8 mouse cellular contexts compared by ENCODE assay signal in genomic region chr7:131409321-131409987, GRCm38 (mm10). TPM values are rescaled to one million over a fixed set of nuclear protein-coding genes. Genes with fewer than 3 reads are reported as not detected.
DNase-seq lines count a peak whose midpoint lies in the region; ATAC-seq and TF ChIP-seq lines count a peak whose summit lies in the region.

No protein-coding gene starts in this region.

- intact Hi-C loops in left cerebral cortex, adult 2 months (cut with DNase I), result no loop called here
- intact Hi-C loops in left cerebral cortex, postnatal 4 days (cut with DNase I), result no loop called here

- peak overlapping the region; percentile 94 for H3K4me3 ChIP-seq in left cerebral cortex, adult 2 months
- peak overlapping the region; percentile 73 for H3K4me3 ChIP-seq in forebrain, postnatal 0 days (ENCODE audit: low read depth, low read length)
- peak overlapping the region; percentile 99 for H3K4me3 ChIP-seq in limb, embryonic 11.5 days (ENCODE audit: low read depth, low read length)

- no peak for DNase-seq in left cerebral cortex, adult 2 months (ENCODE audit: extremely low spot score in 1 of 2, low spot score in 2 of 2)
- DNase-seq in left cerebral cortex, adult 18-20 months (ENCODE audit: low spot score in 2 of 2), result no peak
- DNase-seq in brain, adult 2 months (ENCODE audit: low read depth, low spot score), result peak; percentile 27
- peak; percentile 5 for DNase-seq in forebrain, postnatal 0 days
- peak; percentile 58 for DNase-seq in limb, embryonic 11.5 days (ENCODE audit: low spot score)
- DNase-seq in naive thymus-derived CD4-positive, alpha-beta T cell, adult 2 months (ENCODE audit: low read depth), result peak; percentile 36
- no peak for DNase-seq in layer of hippocampus, adult 18-20 months (ENCODE audit: low spot score in 2 of 2)
- DNase-seq in left cerebral cortex, postnatal 4 days, result no peak

- no peaks in the 10 kb centered on the region for H3K9me3 ChIP-seq in forebrain, postnatal 0 days (ENCODE audit: low read length)
- no peaks in the 10 kb centered on the region for H3K9me3 ChIP-seq in limb, embryonic 11.5 days (ENCODE audit: control insufficient read depth, low read length)

- WGBS in forebrain, postnatal 0 days, result 7% methylated on average over 16 of the region's 16 CpGs
- whole genome bisulfite sequencing in limb, embryonic 11.5 days, result 5% methylated on average over 16 of the region's 16 CpGs

- peaks cover 16% of the 10 kb centered on the region for H3K4me1 ChIP-seq in forebrain, postnatal 0 days (ENCODE audit: insufficient read depth)
- H3K4me1 ChIP-seq in limb, embryonic 11.5 days (ENCODE audit: control insufficient read depth, insufficient read depth, low read length), result no peaks in the 10 kb centered on the region

- no peak; the same call in 1 of the 2 replicates for TF ChIP-seq CTCF in left cerebral cortex, adult 2 months (IDR thresholded peaks at IDR 0.05)
- TF ChIP-seq CTCF in forebrain, postnatal 0 days (IDR thresholded peaks at IDR 0.05; ENCODE audit: low read depth), result no peak

- H3K27ac ChIP-seq in left cerebral cortex, adult 2 months, result peak overlapping the region; percentile 86
- peak overlapping the region; percentile 76; the same call in 1 of the 2 replicates for H3K27ac ChIP-seq in forebrain, postnatal 0 days (ENCODE audit: low read depth, low read length)
- H3K27ac ChIP-seq in limb, embryonic 11.5 days (replicated peaks; ENCODE audit: low read depth, low read length), result no peak overlapping the region

- peak overlapping the region; percentile 60 for H3K4me2 ChIP-seq in forebrain, postnatal 0 days (ENCODE audit: low read depth)
- peak overlapping the region; percentile 74 for H3K4me2 ChIP-seq in limb, embryonic 11.5 days (ENCODE audit: low read depth, severe bottlenecking)

- H3K27me3 ChIP-seq in forebrain, postnatal 0 days (ENCODE audit: insufficient read depth, low read length), result no peaks in the 10 kb centered on the region
- no peaks in the 10 kb centered on the region for H3K27me3 ChIP-seq in limb, embryonic 11.5 days (ENCODE audit: control insufficient read depth, insufficient read depth, low read length)

- peak overlapping the region; percentile 84 for H3K9ac ChIP-seq in forebrain, postnatal 0 days
- H3K9ac ChIP-seq in limb, embryonic 11.5 days (ENCODE audit: low read length), result peak overlapping the region; percentile 89

- no peak for ATAC-seq in forebrain, postnatal 0 days
- no peak for ATAC-seq in limb, embryonic 11.5 days (ENCODE audit: insufficient number of reproducible peaks, low FRiP score, low TSS enrichment, low read depth)

- no peaks in the 10 kb centered on the region for H3K36me3 ChIP-seq in forebrain, postnatal 0 days (ENCODE audit: insufficient read depth)
- no peaks in the 10 kb centered on the region for H3K36me3 ChIP-seq in limb, embryonic 11.5 days (ENCODE audit: control insufficient read depth, insufficient read depth, low read length)

RNA-seq across cellular contexts. Expression of gene Ikzf5, which starts 0.9 kb away (rescaled TPM):
- 10 to 100 TPM; 49.3 to 49.5 TPM for total RNA-seq in left cerebral cortex, adult 2 months (2021)
- 10 to 100 TPM; 43.5 to 49.9 TPM for total RNA-seq in left cerebral cortex, adult 18-20 months (2021)
- total RNA-seq in forebrain, postnatal 0 days (2014; rRNA removed), result 18.8 and 20.8 TPM in 2 replicates
- 10.0 and 10.5 TPM in 2 replicates for polyA plus RNA-seq in forebrain, postnatal 0 days (2015; fragmentation: Nextera tagmentation; extraction: Ambion mirVana)
- polyA plus RNA-seq in limb, embryonic 11.5 days (2014; fragmentation: Nextera tagmentation; extraction: Ambion mirVana), result 26.8 and 27.7 TPM in 2 replicates
- total RNA-seq in layer of hippocampus, adult 18-20 months (2021), result 10 to 100 TPM; 47.7 to 50.9 TPM
- total RNA-seq in left cerebral cortex, postnatal 4 days (2021), result 10 to 100 TPM; 40.2 to 45.7 TPM

RNA-seq across cellular contexts. Expression of gene Acadsb, which starts 0.9 kb away (rescaled TPM):
- 10 to 100 TPM; 84.8 to 89.9 TPM for total RNA-seq in left cerebral cortex, adult 2 months (2021)
- 10 to 100 TPM; 93.3 to 99.4 TPM for total RNA-seq in left cerebral cortex, adult 18-20 months (2021)
- total RNA-seq in forebrain, postnatal 0 days (2014; rRNA removed), result 56.7 and 80.3 TPM in 2 replicates
- polyA plus RNA-seq in forebrain, postnatal 0 days (2015; fragmentation: Nextera tagmentation; extraction: Ambion mirVana), result 51.6 and 73.3 TPM in 2 replicates
- polyA plus RNA-seq in limb, embryonic 11.5 days (2014; fragmentation: Nextera tagmentation; extraction: Ambion mirVana), result 69.8 and 70.8 TPM in 2 replicates
- total RNA-seq in layer of hippocampus, adult 18-20 months (2021), result 100 to 1,000 TPM; 107 to 108 TPM
- total RNA-seq in left cerebral cortex, postnatal 4 days (2021), result 10 to 100 TPM; 81.7 to 88.6 TPM

RNA-seq across cellular contexts. Expression of gene Pstk, which starts 38.5 kb away (rescaled TPM):
- 10 to 100 TPM; 53.4 to 54.2 TPM for total RNA-seq in left cerebral cortex, adult 2 months (2021)
- total RNA-seq in left cerebral cortex, adult 18-20 months (2021), result 10 to 100 TPM; 45.6 to 57.6 TPM
- total RNA-seq in forebrain, postnatal 0 days (2014; rRNA removed), result 22.6 and 36.3 TPM in 2 replicates
- polyA plus RNA-seq in forebrain, postnatal 0 days (2015; fragmentation: Nextera tagmentation; extraction: Ambion mirVana), result 36.4 and 39.8 TPM in 2 replicates
- 69.0 and 69.5 TPM in 2 replicates for polyA plus RNA-seq in limb, embryonic 11.5 days (2014; fragmentation: Nextera tagmentation; extraction: Ambion mirVana)
- total RNA-seq in layer of hippocampus, adult 18-20 months (2021), result 10 to 100 TPM; 47.4 to 48.0 TPM
- 10 to 100 TPM; 22.7 to 25.2 TPM for total RNA-seq in left cerebral cortex, postnatal 4 days (2021)

RNA-seq across cellular contexts. Expression of gene 2310057M21Rik, which starts 46.9 kb away (rescaled TPM):
- 10 to 100 TPM; 24.8 to 28.8 TPM for total RNA-seq in left cerebral cortex, adult 2 months (2021)
- 10 to 100 TPM; 29.0 to 29.1 TPM for total RNA-seq in left cerebral cortex, adult 18-20 months (2021)
- 7.6 and 21.7 TPM in 2 replicates for total RNA-seq in forebrain, postnatal 0 days (2014; rRNA removed)
- 16.2 and 22.3 TPM in 2 replicates for polyA plus RNA-seq in forebrain, postnatal 0 days (2015; fragmentation: Nextera tagmentation; extraction: Ambion mirVana)
- 18.6 and 24.3 TPM in 2 replicates for polyA plus RNA-seq in limb, embryonic 11.5 days (2014; fragmentation: Nextera tagmentation; extraction: Ambion mirVana)
- total RNA-seq in layer of hippocampus, adult 18-20 months (2021), result 10 to 100 TPM; 32.4 to 33.3 TPM
- 10 to 100 TPM; 26.0 to 30.4 TPM for total RNA-seq in left cerebral cortex, postnatal 4 days (2021)

Comparison
In these comparisons a context has a peak if more than half of its experiments do, and no peak if none do; other contexts are left out.
1. DNase-seq: peak in brain, adult 2 months (single experiment), forebrain, postnatal 0 days (single experiment), limb, embryonic 11.5 days (single experiment) and naive thymus-derived CD4-positive, alpha-beta T cell, adult 2 months (single experiment); none in left cerebral cortex, adult 2 months (0 of 2), left cerebral cortex, adult 18-20 months (0 of 2), layer of hippocampus, adult 18-20 months (0 of 2) and left cerebral cortex, postnatal 4 days (single experiment).
2. Peak in every context shown above with its lines, with median percentiles within 50 percentile points of each other: H3K4me3 ChIP-seq.